Mouse (Mus musculus) c-Kit-negative CD71-positive TER-119-positive erythroid progenitor cells, embryonic 14.5 days (primary cell): Measurements from ENCODE around the gene Wfdc1.
A peak's percentile ranks its signal among the peaks of the same experiment; 100 is the strongest.

Source experiments
- DNase-seq: peaks from one replicate; pipeline ENCODE4 v3.0.0-alpha.2; 2013; ENCODE audit warnings: low read depth, low spot score

The Wfdc1 gene

DNA sequence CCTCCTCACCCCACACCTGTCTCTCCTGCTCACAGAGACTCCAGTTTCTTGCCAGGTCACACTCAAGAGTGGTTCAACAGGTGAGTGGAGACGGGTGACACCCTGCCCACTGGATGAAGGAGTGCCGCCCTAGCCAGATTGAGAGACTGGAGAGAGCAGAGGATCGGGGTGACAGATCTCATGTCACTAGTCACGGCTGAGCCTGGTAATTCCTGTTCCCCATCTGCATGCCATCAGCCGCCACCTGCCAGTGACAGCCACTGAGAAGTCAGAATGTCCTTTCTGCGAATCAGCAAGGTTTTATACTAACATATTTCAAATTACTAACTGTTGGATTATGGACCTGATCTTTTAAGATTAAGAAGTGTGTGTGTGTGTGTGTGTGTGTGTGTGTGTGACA is 24.4 kb downstream of the Wfdc1 start:
- DNase-seq = no peak

DNA sequence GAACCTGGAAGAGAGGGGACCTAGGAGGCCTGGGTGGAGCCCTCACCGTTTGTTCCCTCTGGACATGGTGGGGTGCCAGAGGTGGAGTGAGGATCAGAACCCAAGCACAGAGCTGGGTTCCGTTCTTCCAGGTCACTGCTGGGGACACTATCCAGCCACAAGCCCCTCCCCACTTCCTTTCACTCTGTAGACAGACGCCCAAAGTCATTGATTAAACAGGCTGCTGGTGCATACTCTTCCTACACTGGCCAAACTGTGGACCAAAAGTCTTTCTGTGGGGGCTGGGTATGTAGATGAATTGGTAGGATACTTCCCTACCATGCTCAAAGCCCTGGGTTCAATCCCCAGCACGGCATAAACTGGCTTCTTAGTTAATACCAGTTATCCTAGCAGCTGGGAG is 25.8 kb downstream of the Wfdc1 start:
- DNase-seq = no peak

DNA sequence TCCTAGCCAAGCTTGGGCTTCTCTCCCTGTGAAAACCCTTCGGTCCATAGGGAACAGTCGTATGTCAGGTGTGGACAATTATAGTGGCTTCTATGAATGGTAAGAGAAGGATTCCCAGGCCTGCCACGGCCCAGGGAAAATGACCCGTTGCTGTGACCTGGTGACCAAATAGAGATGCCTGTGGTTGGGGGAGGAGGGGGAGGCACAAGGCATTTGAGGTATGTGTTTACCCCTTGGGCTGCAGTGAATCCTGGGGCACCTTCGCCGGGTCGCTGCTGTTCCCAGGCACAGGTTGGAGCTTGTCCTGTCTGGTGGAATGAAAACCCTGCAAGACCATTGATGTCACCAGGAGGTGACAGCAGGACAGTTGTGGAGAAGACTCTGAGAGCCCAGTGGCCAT is 28.5 kb downstream of the Wfdc1 start:
- no peak for DNase-seq

DNA sequence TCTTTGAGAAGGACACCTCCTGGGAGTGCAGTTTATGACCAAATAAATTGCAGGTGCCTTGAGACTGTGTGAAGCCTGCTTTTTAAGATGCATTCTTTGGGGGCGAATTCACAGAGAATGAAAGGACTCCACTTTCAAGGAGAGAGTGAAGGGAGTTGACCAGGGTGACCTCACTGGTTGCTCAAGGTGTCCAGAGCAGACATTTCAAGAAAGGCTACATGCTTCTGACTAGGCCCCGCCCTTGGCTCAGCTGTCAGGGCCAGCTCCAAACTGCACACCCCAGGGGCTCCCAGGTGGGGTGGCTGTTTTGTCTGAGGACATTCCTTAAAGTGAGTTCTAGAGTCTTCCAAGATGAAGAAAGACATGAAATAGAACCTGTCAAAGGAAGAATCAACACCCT is 31.0 kb downstream of the Wfdc1 start:
- DNase-seq = no peak

DNA sequence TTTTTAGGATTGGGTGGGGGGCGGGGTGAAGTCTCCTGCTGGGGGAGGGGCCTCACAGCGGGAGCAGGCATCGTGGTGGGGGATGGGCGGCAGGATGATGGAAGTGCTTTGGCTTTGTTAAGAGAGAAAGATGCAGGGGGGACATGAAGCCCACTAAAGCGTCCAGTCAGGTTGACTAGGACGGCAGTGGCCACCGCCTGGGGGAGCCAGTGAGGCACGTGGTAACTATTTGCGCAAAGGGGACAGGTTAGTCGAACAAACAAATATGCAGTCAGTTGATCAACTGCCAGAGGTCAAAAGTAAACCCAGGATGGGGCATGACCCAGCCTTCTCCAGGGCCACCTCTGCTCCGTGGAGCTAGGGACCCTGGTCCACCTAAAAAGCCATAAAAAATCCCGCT is 32.8 kb downstream of the Wfdc1 start:
- DNase-seq = no peak

DNA sequence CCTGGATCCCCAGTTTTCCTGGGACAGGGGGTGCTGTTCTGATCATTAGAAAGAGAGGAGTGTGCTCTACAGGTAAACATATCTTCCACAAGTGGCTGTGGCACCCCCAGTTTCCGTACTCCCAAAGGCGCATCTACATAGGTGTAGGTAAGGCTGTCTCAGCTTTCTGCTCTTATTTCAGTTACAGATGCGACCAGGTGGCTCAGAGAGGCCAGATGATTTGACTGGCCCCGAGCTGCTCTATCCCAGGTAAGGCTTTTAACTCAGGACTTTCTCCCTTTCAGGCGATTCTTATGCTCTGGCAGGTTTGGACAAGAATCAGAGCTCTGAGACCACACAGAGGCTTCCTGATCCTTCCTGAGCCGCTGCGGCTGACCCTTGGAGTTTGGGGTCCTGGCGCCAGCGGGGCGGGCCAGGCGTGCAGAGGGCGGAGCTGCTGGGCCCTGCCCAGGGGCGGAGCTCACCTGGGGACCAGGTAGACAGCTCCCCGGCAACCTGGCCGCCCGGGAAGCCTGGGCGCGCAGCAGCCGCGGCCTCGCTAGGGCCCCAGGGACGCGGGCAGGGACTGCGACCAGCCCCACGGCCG is 33.5 kb downstream of the Wfdc1 start, which contains the start of gene Atp2c2:
Gene Atp2c2, plus strand, starts transcription at position 461 of the 586 bp plus-strand sequence.
- no peak for DNase-seq

DNA sequence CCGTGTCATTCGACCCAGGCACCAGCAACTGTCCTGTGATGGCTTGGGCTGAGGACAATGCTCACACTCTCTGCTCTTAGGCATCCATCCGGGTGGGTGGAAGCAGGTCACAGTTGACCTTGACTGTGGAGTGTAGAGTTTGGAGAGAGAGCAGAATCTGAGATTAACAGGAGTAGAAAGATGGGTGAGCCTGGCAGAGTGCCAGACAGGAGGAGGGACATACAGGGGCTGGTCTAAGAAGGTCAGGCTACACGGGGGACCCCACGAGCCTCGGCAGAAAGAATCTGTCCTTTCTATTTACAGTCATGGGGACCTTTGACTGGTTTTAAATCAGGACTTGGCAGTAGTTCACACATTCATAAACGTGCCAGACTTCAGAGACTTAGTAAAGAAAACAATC is 36.8 kb downstream of the Wfdc1 start:
- DNase-seq = no peak

DNA sequence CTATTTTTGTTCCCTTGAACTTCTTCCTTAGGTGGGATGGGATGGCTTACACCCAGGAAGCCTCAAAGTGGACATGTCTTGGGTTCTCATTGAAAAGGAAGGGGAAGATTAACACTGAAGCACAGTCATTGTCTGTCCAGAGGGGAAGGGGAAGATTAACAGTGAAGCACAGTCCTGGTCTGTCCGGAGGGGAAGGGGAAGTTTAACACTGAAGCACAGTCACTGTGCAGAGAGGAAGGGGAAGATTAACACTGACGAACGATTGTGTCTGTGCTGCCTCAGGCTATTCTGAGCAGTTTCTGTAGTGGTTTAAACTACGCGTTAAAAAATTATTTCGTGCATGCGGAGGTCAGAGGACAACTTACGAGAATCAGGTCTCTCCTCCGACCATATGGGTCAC is 41.0 kb downstream of the Wfdc1 start:
- DNase-seq = no peak

DNA sequence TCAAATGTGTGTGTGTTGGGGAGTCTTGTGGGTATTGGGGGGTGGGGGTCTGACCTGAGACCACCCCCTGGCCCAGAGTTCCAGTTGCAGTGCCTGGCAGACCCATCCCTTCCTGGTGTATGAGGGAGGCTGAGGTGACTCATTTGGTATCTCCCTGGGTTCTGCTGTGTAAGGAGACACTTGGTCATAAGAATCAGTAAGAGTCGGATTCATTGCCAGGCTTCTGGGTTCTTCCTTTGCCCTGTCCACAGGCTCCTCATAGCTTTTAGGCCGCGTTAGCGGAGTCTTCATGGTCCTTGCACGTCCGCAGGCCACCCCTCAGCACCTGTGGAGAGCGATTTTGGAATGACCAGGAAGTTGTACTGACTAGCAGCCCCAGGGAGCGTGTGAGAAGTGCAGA is 42.3 kb downstream of the Wfdc1 start:
- DNase-seq = no peak

DNA sequence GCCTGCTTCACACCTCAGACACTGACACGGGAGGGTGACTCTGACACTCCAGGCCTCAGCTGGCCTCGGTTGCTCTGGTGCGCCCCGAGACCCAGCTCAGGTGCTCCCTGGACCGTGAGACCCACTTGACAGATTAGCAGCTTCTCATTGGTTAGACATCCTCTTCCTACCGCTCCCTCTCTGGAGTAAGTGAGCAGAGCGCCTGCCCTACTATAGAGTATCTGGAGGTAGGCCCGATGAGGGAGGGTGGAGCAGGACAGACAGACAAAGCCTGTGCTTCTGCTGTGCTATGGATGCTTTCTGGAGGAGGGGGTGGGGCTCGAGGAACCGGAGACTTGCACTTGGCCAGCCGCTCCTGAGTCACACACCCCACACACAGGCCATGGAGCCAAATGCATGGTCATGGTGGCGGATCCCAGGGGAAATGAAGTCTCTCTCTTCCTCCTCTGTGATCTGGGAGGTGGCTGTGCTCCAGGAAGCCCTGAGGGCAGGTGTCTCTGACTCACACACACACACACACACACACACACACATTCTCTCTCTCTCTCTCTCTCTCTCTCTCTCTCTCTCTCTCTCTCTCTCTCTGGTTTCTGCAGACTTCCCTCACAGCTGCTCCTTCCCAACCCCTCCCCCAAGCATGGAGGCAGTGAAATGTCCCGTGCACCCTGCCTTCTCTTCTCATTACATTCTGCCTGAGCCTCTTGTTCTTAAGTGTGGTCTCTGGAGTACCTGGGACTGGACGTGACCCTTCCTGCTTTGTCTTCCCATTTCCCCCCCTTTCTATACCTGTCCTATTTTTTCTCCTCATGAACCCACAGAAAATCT is 42.9 kb downstream of the Wfdc1 start:
- DNase-seq = no peak

DNA sequence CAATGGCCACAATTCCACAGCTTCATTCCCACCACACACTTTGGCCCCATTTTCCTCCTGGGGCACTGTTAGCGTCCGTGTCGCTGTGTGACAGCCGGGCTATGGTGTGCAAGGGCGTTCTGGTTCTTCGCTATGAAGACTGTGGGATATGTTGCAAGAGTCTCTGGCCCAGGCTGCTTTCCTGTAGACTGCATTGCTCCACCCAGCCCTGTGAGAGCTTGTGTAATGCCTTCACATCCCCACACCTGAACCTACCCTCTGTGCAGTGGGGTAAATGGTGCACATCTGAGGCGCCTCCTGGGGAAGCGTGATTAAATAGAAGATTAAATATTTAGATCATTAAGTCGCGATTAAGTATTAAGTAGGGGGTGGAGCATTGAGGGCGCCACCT is 43.5 kb downstream of the Wfdc1 start:
- DNase-seq = no peak

DNA sequence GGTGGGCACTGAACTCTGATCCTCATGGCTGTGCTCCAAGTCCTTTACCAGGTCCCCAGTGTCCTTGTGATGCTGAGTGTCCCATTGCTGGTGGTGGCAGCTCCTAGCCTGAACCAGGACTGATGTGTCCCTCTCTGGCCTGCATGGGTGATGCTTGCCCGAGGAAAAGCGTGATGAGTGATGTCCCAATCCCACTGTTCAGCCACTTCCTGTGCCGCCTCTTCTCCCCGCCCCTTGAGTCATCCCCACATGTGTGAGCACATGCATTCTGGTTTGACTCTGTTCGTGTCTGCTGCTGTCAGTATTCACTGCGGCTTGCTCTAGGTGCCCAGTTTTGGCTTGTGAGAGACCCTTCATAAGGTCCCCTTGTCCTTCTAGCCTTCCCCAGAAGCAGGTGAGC is 46.1 kb downstream of the Wfdc1 start:
- DNase-seq = no peak

DNA sequence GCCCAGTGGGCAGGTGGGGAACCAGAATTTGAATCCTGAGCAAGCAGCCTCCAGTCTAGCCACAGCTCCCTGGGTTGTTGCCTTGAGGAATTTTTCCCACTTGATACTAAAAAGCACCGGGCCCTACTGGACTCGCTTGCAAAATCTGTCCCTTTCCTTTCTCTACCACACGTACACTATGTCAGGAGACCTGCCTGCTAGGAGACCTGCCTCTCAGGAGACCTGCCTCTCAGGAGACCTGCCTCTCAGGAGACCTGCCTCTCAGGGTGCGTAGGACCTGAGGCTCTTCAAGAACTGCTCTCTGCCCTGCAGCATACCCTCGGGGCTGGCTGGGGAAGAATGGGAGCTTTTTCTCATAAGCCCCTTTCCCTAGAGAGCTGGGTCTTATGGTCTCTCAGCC is 47.3 kb downstream of the Wfdc1 start:
- DNase-seq = no peak

DNA sequence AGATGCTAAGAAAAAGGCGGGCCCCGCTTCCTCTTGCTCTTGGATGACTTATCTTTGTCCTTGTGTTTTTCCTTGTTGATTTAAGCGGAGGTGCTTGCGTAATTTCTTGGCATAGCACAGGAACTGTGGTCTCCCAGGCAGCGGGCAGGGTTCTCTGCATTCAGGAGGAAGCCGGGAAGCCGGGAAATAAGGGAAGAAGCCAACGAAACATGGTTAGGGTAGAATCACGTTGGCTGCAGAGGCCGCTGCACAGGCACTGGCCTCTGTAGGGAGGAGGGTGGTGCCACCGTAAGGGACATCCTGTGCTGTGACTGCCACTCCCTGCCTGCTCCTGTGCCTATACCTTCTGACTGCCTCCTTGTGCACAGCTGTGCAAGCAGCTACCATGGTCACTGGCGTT is 49.1 kb downstream of the Wfdc1 start:
- no peak for DNase-seq

DNA sequence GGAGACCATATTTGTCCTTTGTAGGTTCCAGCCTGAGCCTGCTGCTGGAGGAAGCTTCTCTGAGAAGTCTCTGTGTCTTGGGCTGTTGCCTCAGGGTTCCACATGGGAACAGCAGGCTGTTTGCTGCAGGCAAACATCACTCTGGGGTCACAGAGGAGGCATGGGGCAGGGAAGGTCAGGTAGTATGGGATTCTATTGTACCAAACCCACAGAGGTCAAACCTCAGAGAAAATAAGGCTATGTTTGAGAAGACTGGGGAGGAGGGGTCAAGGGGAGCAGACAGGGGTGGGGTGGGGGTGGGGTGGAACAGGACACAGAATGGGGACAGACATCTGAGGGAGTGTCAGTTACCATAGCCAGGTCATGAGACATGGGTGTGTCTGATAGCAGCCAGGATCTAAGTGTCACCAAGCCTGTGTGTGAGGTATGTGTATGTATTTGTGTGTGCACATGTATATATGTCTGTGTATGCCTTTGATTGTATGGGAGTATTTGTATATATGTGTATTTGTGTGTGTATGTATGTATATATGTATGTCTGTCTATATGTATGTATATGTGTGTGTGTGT is 50.6 kb downstream of the Wfdc1 start:
- no peak for DNase-seq

DNA sequence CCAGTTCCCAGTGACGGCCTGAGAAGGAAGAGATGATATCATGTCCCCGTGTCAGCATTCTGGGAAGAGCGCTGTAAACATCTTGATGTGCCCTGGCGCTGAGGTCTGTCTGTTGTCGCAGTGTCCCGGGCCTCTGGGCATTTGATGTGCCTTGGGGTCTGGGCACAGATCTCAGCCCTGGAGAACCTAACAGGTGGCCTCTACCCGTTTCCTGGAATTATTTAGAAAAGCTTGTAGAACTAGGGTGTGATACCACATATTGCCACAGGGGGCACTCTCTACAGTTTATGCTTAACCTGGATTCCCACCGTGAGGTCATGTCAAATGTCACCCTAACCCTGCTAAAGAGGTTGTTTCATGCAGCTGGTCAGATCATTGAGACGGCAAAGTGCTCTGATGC is 51.6 kb downstream of the Wfdc1 start:
- peak; percentile 24 for DNase-seq

DNA sequence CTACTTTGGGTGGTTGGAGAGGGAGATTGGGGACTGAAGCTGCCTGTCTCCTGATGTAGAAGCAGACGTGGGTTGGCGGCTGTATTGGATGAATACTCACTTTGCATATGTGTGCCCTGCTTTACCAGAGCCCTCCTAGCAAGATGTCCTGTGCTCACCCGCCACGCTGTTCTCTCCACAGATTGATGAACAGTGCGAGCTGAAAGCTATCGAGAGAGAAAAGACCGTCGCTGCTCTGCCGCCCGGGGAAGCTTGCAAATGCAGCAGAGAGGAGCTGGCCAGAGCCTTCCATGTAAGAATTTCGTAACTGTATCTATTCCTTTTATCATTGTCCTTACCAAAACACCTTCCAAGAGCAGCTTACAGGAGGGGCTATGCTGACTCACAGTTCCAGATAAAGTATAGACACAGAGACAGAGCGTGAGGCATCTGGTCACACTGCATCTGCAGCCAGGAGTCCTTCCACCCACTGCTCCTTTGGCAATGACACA is 52.9 kb downstream of the Wfdc1 start:
- no peak for DNase-seq

DNA sequence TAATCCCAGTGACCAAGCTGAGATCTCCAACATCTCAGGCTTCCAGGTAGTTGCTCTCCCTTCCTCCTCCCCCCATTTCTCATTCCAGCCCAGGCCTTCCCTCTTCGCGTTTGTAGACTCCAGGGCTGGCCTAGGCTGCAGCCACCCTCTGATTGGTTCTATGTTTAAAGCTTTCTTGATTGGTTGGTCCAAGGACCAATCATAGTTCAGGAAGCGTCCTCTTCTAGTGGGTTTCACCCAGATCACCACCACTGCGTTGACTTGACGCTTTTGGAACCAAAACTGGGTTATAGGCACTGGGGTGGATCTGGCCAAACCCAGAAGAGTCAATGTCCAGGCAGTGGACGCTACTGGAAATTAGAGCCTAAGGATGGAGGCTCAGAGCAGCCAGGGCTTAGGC is 56.2 kb downstream of the Wfdc1 start:
- DNase-seq = no peak

DNA sequence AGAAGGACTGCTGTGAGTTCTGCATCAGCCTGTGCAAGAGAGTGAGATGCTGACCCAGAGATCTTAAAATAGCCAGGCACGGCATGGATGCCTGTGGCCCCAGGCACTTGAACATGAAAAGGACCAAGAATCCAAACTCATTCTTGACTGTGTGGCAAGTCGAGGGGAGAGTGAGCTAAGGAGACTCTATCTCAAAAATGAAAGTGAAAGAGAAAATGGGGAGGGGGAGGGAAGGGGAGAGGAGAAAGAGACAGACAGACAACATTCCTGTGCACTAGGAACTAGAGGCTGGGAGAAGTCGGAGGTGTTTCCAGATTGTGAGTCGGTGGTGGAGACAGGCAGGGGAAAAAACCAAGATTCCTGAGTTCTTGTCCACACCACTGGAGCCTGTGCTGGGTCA is 57.5 kb downstream of the Wfdc1 start:
- DNase-seq = no peak

DNA sequence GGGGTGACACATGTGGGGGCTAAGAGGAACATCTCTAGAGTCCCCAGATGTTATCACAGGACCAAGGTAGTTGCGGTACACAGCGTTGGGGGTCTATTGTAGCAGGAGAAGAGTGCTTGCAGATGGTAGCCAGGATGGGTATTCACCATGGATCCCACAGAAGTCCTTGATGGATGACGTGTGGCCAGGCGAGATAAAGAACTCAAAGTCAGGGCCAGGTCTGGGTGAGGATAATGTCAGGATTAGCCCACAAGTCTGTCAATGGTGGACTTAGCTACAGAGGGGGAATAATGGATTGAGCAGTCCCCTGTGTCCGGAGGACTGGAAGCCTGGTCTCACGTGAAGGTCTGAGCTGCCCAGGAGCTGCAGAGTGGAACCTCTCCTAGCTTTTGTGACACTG is 58.4 kb downstream of the Wfdc1 start:
- DNase-seq = no peak

DNA sequence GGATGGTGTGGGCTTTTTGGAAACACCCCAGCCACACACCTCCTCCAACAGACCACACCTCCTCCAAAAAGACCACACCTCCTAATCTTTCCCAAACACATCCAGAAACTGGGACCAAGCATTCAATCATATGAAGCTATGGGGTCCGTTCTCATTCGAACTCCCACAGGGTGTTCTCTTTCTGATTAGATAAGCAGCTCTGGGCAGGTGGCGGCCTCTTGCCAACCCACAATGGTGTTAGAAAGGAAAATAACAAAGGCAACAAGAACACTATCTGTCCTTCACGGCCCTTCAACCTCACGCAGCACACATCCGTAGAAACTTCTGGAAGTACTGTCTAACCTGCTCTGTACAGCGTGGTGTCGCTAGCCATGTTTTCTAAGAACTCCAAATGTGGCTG is 60.9 kb downstream of the Wfdc1 start:
- no peak for DNase-seq

DNA sequence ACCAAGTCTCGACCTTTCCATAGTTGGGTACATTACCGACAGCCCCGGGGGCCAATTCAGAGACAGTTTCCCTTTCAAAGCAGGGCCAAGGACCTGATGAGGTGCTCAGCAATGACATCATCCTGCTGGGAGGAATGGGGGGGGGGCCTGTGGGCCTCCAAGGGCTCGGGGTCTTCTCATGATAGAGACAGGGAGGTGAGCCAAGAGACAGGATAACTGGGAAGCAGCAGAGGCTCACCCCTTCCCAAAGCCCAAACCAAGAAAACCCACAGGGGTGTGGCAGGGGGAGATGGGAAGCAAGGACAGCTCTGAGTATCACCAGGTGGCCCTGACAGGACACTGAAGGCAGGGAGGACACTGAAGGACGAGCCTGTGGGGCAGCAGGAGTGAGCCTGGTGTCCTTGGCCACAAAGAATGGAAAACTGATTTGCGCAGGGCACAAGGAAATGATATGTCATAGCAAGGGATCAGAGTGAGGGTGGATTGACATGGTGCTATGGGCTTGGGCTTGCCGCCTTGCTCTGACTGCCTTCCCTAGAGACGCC is 62.3 kb downstream of the Wfdc1 start:
- no peak for DNase-seq

DNA sequence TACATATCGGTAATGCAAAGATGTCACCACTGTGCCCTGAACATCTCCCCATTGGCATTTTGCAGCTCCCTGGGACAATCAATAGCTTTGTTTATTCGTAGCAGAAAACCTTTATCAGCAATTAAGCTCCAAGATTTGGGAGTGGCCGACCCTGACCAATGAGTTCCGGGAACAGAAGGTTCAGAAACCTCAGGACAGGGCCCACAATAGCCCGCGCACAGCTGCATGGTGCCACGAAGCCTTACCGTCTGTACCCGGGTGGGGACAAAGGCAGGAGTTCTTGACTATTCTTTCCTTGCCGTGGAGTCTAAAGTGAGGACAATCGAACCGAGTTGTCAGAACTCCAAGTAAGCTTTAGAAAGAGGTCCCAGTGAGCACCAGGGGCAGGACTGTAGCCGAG is 65.9 kb downstream of the Wfdc1 start:
- DNase-seq = no peak
